Mouse (Mus musculus): ENCODE measurements around the gene Spint1.

Gene Spint1

GRCm38 (mm10) chr2:119245246-119245645 lies 8.1 kb downstream of the Spint1 start:
- DNase-seq, result no peak

DNA sequence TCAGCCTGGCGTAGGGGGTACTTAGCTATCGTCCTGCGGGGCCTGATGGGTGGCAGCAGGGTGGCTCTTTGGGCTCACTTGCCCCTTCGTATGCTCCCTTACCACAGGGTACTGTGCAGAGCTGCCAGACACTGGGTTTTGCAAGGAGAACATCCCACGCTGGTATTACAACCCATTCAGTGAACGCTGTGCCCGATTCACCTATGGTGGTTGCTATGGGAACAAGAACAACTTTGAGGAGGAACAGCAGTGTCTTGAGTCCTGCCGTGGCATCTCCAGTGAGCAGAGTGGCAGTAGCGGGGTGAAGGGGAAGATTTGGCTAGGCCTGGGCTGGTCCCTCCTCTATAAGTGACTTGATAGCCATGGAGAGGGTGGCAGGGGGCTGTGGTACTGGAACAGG lies 10.7 kb downstream of the Spint1 start:
- no peak for DNase-seq

DNA sequence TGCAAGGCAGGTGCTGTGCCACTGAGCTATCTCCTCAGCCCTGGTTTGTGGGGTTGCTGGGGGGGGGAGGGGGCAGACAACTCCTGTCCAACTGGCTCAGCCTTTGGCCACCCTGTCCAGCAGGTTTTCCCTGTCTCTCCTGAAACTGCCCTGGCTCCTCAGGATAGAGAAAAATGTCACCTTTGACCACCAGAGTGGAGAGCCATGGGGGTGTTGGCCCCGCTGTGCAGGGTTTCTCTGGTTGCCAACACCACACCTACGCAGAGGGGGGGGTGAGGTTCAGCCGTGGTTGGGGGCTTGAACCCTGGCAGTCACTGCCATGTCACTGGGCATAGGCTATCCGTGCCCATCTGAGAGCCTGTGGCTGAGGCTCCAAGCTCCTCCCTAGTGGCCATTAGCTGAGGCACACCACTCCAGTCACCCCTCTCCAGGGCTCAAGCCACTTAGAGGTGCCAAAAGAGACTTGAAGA lies 12.5 kb downstream of the Spint1 start:
- DNase-seq, result no peak

DNA sequence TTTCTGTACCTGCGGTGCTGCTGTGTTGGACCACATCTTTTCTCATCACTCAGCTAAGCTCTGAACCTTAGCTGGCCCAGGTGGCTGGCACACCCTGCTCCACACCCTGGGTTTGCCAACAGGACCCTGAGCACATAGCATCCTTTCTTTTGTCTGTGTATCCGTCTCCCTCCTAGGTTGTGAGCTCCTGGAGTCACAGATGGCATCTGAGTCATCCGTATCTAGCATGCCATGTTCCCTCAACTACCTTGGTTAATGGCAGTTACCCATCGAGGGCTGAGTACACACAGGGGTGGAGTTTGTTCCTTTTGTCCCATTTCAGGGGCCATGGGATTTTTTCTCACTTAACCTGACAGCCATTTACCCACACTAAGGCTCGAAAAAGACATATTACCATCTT lies 13.2 kb downstream of the Spint1 start:
- DNase-seq, result no peak

GRCm38 (mm10) chr2:119250826-119251478 lies 13.8 kb downstream of the Spint1 start:
- DNase-seq, result peak; percentile 83 to 88

DNA sequence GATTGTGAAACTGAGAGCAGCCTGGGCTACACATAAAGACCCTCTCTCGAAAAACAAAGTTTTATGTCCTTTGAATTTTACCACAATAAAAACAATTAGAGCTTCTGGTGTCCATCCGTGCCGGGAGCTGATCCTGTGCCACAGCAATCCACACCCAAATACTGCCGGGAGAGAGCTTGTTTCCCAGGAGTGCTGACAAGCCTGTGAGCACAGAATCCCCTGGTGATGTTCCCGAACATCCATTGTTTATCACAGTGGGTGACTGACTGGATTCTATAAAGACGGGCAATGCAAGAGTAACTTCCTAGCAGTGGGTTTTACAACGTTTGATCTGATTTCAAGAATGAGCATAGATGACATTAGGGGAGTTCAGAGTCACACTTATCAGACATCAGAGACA lies 17.8 kb downstream of the Spint1 start:
- no peak for DNase-seq

DNA sequence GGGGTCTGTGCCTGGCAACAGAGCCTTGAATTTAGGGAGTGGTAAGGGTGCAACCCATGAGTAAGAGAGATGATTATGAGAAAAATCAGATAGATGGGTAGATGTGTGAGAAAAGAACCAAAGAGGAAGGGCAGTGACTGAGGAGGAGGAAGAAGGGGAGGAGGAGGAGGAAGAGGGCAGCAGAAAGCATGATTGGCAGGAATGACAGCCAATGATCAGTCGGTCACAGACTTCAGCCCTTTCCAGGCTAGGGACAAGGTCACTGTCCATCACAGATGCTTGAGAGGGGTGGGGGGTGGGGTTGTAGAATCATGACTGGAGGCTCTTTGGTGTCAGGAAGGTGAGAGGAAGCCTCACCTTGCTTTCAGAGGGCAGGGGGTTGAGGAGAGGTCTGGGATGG lies 23.4 kb downstream of the Spint1 start:
- DNase-seq, result no peak

- DNase-seq, result no peak
These were observed 24.2 kb downstream of the Spint1 start for GRCm38 (mm10) chr2:119261326-119261725.

DNA sequence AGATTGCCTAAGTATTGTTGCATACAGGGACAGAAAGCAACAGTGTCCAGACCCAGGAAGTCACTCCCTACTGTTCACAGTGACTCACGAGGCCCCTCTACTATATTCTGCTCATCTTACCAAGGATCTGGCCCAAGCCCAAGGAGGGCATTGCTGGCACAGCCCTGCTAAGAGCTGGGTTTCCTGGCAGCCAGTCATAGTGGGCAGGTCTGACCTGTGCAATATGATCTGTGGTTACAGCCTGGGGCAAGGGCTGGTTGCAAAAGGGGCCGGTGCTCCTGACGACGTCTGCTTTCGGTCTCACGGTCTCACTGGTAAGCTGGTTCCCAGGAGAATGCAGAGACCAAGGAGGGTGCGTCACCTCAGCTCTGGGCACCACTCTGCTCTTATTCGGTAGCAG lies 25.8 kb downstream of the Spint1 start:
- no peak for DNase-seq

DNA sequence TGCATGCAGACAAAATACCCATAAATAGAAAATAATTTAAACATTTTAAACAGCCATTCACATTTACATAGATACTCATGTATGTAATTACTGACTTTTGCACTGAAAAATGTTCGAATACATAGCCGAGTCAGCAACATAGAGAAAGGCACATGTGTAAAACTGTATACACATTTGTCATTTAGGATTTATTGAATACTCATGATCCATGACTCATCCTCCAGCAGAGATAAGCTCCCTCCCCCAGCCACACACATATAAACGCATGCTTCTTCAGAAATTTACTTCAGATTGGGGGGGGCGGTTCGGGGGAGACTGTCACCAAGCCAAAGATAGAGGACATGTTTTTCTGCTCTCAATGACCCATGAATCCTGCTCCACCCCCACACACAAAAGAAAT lies 26.7 kb downstream of the Spint1 start:
- no peak for DNase-seq

- DNase-seq, result no peak
These were observed 33.1 kb downstream of the Spint1 start for GRCm38 (mm10) chr2:119270286-119270642.

- peak; percentile 76 to 79 for DNase-seq
These were observed 33.6 kb downstream of the Spint1 start, which contains the start of gene Rhov for GRCm38 (mm10) chr2:119270643-119271331. Gene Rhov, minus strand, starts transcription at chr2:119271272.

- no peak for DNase-seq
These were observed 37.0 kb downstream of the Spint1 start for GRCm38 (mm10) chr2:119274126-119274525.

- no peak for DNase-seq
These were observed 39.8 kb downstream of the Spint1 start for GRCm38 (mm10) chr2:119276926-119277325.

- DNase-seq, result no peak
These were observed 40.6 kb downstream of the Spint1 start for GRCm38 (mm10) chr2:119277810-119278209.

DNA sequence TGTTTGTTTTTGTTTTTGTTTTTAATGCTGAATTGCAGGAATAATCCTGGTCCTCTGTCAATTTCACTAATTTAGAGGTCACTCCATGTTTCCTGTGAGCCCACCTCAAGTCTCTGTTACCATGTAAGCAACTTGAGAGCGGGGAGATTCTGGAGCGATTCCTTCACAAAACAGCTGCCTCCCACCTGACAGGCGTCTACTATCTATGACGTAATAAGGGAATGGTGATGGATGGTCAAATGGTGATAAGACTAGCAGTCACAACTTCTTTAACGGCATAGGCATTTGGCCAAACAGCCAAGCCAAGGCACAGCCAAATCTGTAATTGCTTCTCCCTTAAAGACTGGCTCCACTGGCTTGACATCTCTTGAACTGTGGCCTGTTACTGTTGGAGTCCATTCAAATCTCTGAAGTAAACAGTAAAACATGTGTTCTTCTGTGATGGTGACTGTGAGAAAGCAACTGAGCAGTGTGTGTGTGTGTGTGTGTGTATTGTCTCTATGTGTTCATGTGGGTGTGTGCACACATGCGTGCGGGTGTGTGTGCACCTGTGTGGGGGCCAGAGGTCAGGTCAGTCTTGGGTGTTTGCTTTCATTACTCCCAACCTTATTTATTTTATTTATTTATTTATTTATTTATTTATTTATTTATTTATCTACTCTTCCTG lies 44.9 kb downstream of the Spint1 start:
- no peak for DNase-seq

GRCm38 (mm10) chr2:119287372-119287771 lies 50.2 kb downstream of the Spint1 start:
- no peak for DNase-seq

GRCm38 (mm10) chr2:119288270-119288882 lies 51.2 kb downstream of the Spint1 start, which contains the start of gene Vps18:
Gene Vps18, plus strand, starts transcription at chr2:119288740.
- DNase-seq, result peak; percentile 95 to 96

GRCm38 (mm10) chr2:119289014-119289416 lies 51.9 kb downstream of the Spint1 start:
- peak in 1 of 2 experiments; percentile 32 for DNase-seq

DNA sequence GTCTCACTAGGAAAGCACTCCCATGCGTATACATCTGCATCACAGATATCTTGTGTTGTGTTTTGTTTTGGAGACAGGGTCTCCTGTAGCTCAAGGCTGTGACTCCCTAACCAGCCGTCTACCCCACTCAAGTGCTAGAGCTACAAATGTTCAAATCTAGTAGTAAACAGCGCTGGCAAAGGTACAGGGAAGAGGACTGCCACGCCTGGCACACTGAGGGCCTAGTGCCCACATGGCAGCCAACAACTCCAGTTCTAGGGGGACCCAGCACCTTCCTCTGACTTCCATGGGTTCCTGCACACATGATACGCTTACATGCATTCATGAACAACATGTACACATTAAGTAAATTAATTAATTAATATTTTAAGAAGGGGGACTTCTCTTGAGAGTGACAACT lies 55.1 kb downstream of the Spint1 start:
- DNase-seq, result no peak

GRCm38 (mm10) chr2:119292852-119293251 lies 55.7 kb downstream of the Spint1 start:
- no peak for DNase-seq

- no peak for DNase-seq
These were observed 56.1 kb downstream of the Spint1 start for GRCm38 (mm10) chr2:119293311-119293710.

GRCm38 (mm10) chr2:119293776-119294390 lies 56.7 kb downstream of the Spint1 start:
- DNase-seq, result no peak
